Mouse (Mus musculus) embryonic facial prominence, embryonic 10.5 days (tissue): Measurements from ENCODE around the gene Fam181a. TPM values are rescaled to one million over a fixed set of nuclear protein-coding genes. Genes with fewer than 3 reads are reported as not detected.

Experiments
- DNase-seq: peaks from one replicate; pipeline ENCODE4 v3.0.0-alpha.2; 2017; ENCODE audit warnings: low spot score
- H3K27ac ChIP-seq: fragments of 300-500 bp; sonication (generic); replicated peaks from 2 replicates; pipeline ENCODE4 v1.5.1; 2016; ENCODE audit warnings: mild to moderate bottlenecking
- H3K27me3 ChIP-seq: fragments of 300-500 bp; sonication (generic); replicated peaks from 2 replicates; pipeline ENCODE4 v1.6.1; 2016; ENCODE audit warnings: low read depth, mild to moderate bottlenecking; ENCODE audit not compliant: poor library complexity, severe bottlenecking
- H3K36me3 ChIP-seq: fragments of 300-500 bp; sonication (generic); replicated peaks from 2 replicates; pipeline ENCODE4 v1.6.1; 2016; ENCODE audit warnings: mild to moderate bottlenecking, moderate library complexity
- H3K4me1 ChIP-seq: fragments of 300-500 bp; sonication (generic); 2 replicates; pipeline ENCODE4 v1.6.1; 2016
- H3K4me3 ChIP-seq: fragments of 300-500 bp; sonication (generic); 2 replicates; pipeline ENCODE4 v1.5.1; 2016; ENCODE audit warnings: mild to moderate bottlenecking, moderate library complexity
- H3K9me3 ChIP-seq: fragments of 300-500 bp; sonication (generic); 2 replicates; pipeline ENCODE4 v1.6.1; 2016; ENCODE audit warnings: mild to moderate bottlenecking
- WGBS: fragments of 180-500 bp; shearing (Covaris S2); methylation state at CpG from one replicate; pipeline ENCODE4 v1.1.7; 2016; 5-methylcytosine and 5-hydroxymethylcytosine counted together
- polyA plus RNA-seq: library from polyadenylated mRNA; unstranded; fragments of >200 nt; fragmentation: Nextera tagmentation; extraction: Ambion mirVana; gene quantifications from 2 replicates; pipeline ENCODE4 v1.2.1, GENCODE M21; 2016

Fam181a gene
- polyA plus RNA-seq, 1 experiment from 2014 or later: 3.6 TPM

DNA sequence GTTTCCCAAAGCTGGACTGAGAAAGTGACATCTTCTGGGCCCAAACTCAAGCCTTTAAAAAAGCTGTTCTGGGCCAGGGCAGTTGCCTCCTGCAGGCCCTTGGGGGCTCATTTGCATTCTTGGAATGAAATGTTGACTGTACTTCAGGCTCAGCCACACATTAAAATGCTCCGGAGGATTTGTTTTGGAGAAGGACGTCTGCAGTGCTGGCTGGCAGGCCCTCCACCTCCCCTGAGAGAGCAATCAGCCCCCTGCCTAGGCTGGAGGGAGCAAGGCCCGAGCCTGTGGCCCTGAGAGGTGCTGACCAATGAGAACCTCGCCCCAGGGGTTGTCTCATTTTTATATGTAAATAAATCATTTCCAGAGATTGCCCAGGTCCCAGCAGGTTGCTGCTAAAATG lies 14.5 kb upstream of the Fam181a start:
- Histone ChIP-seq H3K36me3 (no peaks in the 10 kb centered on the region), H3K27ac (no peak overlapping the region), H3K4me3 (no peak overlapping the region), H3K9me3 (no peaks in the 10 kb centered on the region), H3K4me1 (peaks cover 12% of the 10 kb centered on the region), H3K27me3 (no peaks in the 10 kb centered on the region)
- WGBS: 19% methylated on average over 4 of the region's 4 CpGs
- no peak for DNase-seq

- H3K4me3 ChIP-seq: no peak overlapping the region
- H3K9me3 ChIP-seq: no peaks in the 10 kb centered on the region
- WGBS: 72% methylated on average over 9 of the region's 9 CpGs
- no peak for DNase-seq
- H3K36me3 ChIP-seq: no peaks in the 10 kb centered on the region
- H3K27me3 ChIP-seq: no peaks in the 10 kb centered on the region
- H3K27ac ChIP-seq: no peak overlapping the region
- H3K4me1 ChIP-seq: peaks cover 6% of the 10 kb centered on the region; the same call in 1 of the 2 replicates
These were observed 10.3 kb upstream of the Fam181a start for GRCm38 (mm10) chr12:103300493-103300892.

DNA sequence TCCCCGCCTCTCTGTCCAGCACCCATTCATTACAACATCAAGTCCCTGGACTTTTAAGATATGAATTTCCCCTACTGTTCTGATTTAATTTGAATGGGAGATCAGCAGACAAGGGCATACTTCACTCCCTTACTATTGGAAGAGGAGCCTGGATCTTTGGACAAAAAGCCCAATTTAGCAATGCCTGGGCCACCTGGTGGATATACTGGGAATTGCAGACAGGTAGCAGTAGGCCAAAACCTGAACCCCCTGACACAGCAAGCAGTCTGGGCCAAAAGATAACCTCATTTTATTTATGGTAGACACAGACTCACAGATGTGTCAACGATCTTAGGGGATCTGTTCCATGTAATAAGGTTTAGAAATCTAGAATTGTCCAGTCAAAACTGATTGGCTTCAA lies 9.1 kb upstream of the Fam181a start:
- DNase-seq: peak; percentile 67

GRCm38 (mm10) chr12:103302960-103303359 lies 7.8 kb upstream of the Fam181a start:
- Histone ChIP-seq H3K4me1 (no peaks in the 10 kb centered on the region), H3K27ac (no peak overlapping the region), H3K4me3 (no peak overlapping the region), H3K36me3 (no peaks in the 10 kb centered on the region), H3K9me3 (no peaks in the 10 kb centered on the region), H3K27me3 (no peaks in the 10 kb centered on the region)
- no peak for DNase-seq
- WGBS: 98% methylated on average over 1 of the region's 1 CpGs

More for the DNA sequence above, 9.1 kb upstream of the Fam181a start:
- 48% methylated on average over 2 of the region's 2 CpGs for WGBS
- Histone ChIP-seq H3K9me3 (no peaks in the 10 kb centered on the region), H3K36me3 (no peaks in the 10 kb centered on the region), H3K4me3 (no peak overlapping the region), H3K27ac (no peak overlapping the region), H3K27me3 (no peaks in the 10 kb centered on the region), H3K4me1 (no peaks in the 10 kb centered on the region; the same call in 1 of the 2 replicates)

GRCm38 (mm10) chr12:103306224-103306623 lies 4.6 kb upstream of the Fam181a start:
- H3K9me3 ChIP-seq: 0 out of 2 replicates have a peak, but pooled peaks cover 5% of the 10 kb centered on the region
- 32% methylated on average over 2 of the region's 2 CpGs for WGBS
- no peak overlapping the region for H3K27ac ChIP-seq
- 0 out of 2 replicates have a peak, but pooled peaks cover 4% of the 10 kb centered on the region for H3K27me3 ChIP-seq
- DNase-seq: no peak
- peaks cover under 1% of the 10 kb centered on the region; the same call in 1 of the 2 replicates for H3K4me1 ChIP-seq
- H3K36me3 ChIP-seq: no peaks in the 10 kb centered on the region
- H3K4me3 ChIP-seq: no peak overlapping the region

DNA sequence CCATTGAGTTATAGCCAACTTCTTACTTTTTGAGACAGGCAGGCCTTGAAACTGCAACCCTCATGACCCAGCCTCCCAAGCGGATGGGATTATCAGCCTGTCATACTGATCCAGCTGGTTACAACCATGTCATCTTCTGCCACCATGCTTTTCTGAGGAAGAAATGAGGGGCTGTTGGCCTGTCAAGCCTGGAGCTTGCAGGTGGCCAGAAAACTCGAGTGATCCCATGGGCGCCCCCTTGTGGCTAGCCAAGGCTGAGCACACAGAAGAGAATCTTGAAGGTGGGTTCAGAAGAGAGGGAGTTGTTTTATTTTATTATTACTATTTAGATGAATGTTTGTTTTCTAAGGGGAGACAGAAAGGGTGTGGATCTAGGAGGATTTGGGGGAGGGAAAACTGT lies 4.1 kb upstream of the Fam181a start:
- DNase-seq: peak; percentile 73
- Histone ChIP-seq H3K4me1 (peaks cover 5% of the 10 kb centered on the region), H3K36me3 (no peaks in the 10 kb centered on the region), H3K27ac (no peak overlapping the region), H3K9me3 (0 out of 2 replicates have a peak, but pooled peaks cover 5% of the 10 kb centered on the region), H3K27me3 (0 out of 2 replicates have a peak, but pooled peaks cover 7% of the 10 kb centered on the region), H3K4me3 (no peak overlapping the region)
- WGBS: 19% methylated on average over 3 of the region's 3 CpGs

DNA sequence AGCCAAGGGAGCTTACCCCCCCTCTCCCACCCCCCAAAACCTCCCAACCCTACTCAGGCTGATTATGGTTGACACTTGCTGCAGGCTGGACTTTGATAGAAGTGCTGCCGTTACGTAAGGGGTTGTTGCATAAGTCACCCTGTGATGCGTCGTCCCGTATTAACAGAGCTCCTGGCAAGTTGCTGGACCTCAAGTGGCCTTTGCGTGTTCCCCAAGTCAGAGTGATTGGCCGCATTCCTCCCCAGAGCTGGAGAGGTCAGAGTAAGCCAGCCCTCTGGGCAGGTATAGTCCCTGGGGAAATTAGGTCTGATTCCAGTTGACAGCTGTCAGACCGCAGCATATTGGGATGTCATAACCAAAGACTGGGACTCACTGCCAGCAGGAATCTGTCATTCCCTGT lies 1.1 kb downstream of the Fam181a start:
- Histone ChIP-seq H3K27ac (no peak overlapping the region), H3K9me3 (0 out of 2 replicates have a peak, but pooled peaks cover 5% of the 10 kb centered on the region), H3K4me1 (peaks cover 53% of the 10 kb centered on the region), H3K36me3 (no peaks in the 10 kb centered on the region), H3K4me3 (no peak overlapping the region), H3K27me3 (peaks cover 57% of the 10 kb centered on the region)
- no peak for DNase-seq
- 67% methylated on average over 8 of the region's 8 CpGs for WGBS

DNA sequence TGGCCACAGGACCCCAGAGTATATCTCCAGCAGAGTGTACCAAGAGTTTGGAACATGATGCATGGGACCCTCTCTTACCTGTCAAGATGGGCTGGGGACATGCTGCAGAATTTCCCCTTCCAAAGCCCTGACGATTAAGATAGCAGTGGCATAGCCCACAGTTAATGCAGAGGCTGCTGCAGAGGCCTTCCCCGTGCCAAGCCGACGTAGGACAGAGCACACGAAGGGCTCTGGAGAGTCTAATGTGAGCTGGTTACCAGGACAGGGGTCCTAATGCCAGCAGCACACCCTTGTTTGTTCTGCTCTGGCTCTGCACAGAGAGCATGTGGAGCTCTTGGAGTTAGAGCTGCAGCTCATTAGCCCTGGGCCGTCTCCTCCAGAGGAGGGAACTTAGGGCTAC lies 2.5 kb downstream of the Fam181a start:
- no peaks in the 10 kb centered on the region for H3K36me3 ChIP-seq
- peaks cover 69% of the 10 kb centered on the region for H3K27me3 ChIP-seq
- no peak for DNase-seq
- H3K4me1 ChIP-seq: peaks cover 57% of the 10 kb centered on the region
- H3K4me3 ChIP-seq: peak overlapping the region; percentile 57; the same call in 1 of the 2 replicates
- H3K9me3 ChIP-seq: 0 out of 2 replicates have a peak, but pooled peaks cover 5% of the 10 kb centered on the region
- H3K27ac ChIP-seq: peak overlapping the region; percentile 85
- 76% methylated on average over 6 of the region's 6 CpGs for WGBS

DNA sequence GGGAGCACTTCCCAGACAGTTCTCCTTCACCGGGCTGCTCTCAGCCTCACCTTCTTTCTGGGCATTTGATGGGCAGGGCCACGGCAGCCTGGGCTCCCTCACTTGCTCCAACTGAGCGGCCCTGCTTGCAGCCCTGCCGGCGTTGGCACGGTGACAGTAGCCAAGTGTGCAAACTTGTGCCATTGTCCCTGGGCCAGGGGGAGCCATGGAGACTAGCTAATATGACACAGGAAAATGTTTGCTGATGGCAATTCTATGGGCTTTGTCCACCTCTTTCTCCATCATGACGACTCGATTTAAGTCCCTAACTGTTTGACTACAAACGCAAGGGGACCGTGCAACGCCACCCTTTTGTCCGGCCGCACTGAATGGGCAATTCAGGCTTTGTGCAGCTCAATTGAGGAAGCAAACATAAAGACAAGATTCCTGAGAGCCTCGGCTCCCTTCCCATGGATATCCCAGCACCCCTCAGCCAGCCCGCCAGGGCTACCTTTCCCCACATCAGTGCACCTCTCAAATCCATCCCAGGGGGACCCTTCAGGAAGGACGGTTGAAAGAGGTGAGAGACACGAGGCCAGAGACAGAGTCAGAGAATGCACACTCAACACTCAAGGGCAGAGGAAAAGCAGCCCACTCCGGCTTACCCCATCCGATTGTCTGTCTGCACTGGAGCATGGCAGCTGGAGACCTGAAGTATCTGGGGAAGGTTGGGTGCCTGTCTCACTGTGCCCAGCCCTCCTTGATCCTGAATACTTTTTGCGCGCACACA lies 3.3 kb downstream of the Fam181a start:
- peak overlapping the region; percentile 57 for H3K4me3 ChIP-seq
- peak overlapping the region; percentile 85 for H3K27ac ChIP-seq
- 0 out of 2 replicates have a peak, but pooled peaks cover 5% of the 10 kb centered on the region for H3K9me3 ChIP-seq
- 48% methylated on average over 21 of the region's 21 CpGs for WGBS
- H3K4me1 ChIP-seq: peaks cover 65% of the 10 kb centered on the region
- peak; percentile 44 for DNase-seq
- no peaks in the 10 kb centered on the region for H3K36me3 ChIP-seq
- peaks cover 69% of the 10 kb centered on the region for H3K27me3 ChIP-seq

DNA sequence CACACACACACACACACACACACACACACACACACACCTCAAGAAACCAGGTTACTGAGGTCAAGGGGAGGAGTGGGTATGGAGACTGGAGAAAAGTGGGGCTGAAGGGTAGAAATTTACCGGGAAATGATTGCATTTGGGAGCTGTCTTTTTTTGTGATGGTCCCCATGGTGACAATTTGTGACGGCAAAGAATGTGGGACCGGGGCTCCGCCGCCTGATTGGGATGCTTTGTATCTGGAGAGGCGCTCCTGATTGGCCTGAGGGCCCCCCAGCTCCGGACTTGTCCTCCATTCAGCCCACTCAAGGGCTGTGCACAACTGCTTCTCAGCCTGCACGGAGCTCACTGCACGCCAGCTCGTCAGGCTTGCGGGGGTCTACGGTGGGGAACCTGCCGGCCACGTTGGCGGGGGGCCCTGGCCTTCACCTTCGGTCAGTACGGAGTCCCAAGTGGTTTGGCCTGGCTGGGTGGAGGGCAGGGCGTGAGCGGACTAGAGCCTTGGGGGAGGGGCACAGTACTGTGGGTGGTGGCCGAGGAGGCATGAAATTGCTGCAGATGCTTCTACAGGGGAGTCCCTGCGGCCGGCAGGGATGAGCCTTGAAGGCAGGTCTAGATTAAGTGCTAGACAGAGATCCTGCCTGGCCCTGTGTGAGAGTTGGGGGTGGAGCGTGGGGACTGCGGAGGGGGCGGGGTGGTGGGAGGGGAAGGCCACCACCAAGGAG lies 4.0 kb downstream of the Fam181a start:
- Histone ChIP-seq H3K27ac (peak overlapping the region; percentile 85), H3K4me3 (peak overlapping the region; percentile 57), H3K4me1 (peaks cover 65% of the 10 kb centered on the region), H3K9me3 (0 out of 2 replicates have a peak, but pooled peaks cover 5% of the 10 kb centered on the region), H3K27me3 (peaks cover 69% of the 10 kb centered on the region), H3K36me3 (no peaks in the 10 kb centered on the region)
- DNase-seq: peak; percentile 65
- 2% methylated on average over 25 of the region's 25 CpGs for WGBS

GRCm38 (mm10) chr12:103315831-103316545 lies 5.2 kb downstream of the Fam181a start:
- peaks cover 68% of the 10 kb centered on the region for H3K27me3 ChIP-seq
- peak overlapping the region; percentile 85 for H3K27ac ChIP-seq
- no peak for DNase-seq
- 33% methylated on average over 20 of the region's 20 CpGs for WGBS
- no peaks in the 10 kb centered on the region for H3K9me3 ChIP-seq
- H3K36me3 ChIP-seq: no peaks in the 10 kb centered on the region
- H3K4me1 ChIP-seq: peaks cover 65% of the 10 kb centered on the region
- peak overlapping the region; percentile 57 for H3K4me3 ChIP-seq

GRCm38 (mm10) chr12:103322801-103323200 lies 12.0 kb downstream of the Fam181a start:
- no peak overlapping the region for H3K27ac ChIP-seq
- peaks cover 39% of the 10 kb centered on the region for H3K4me1 ChIP-seq
- peaks cover 36% of the 10 kb centered on the region for H3K27me3 ChIP-seq
- H3K36me3 ChIP-seq: no peaks in the 10 kb centered on the region
- peak; percentile 47 for DNase-seq
- H3K9me3 ChIP-seq: no peaks in the 10 kb centered on the region
- 37% methylated on average over 3 of the region's 3 CpGs for WGBS
- no peak overlapping the region for H3K4me3 ChIP-seq
